8 mouse cellular contexts compared by ENCODE assay signal in the genomic region with DNA sequence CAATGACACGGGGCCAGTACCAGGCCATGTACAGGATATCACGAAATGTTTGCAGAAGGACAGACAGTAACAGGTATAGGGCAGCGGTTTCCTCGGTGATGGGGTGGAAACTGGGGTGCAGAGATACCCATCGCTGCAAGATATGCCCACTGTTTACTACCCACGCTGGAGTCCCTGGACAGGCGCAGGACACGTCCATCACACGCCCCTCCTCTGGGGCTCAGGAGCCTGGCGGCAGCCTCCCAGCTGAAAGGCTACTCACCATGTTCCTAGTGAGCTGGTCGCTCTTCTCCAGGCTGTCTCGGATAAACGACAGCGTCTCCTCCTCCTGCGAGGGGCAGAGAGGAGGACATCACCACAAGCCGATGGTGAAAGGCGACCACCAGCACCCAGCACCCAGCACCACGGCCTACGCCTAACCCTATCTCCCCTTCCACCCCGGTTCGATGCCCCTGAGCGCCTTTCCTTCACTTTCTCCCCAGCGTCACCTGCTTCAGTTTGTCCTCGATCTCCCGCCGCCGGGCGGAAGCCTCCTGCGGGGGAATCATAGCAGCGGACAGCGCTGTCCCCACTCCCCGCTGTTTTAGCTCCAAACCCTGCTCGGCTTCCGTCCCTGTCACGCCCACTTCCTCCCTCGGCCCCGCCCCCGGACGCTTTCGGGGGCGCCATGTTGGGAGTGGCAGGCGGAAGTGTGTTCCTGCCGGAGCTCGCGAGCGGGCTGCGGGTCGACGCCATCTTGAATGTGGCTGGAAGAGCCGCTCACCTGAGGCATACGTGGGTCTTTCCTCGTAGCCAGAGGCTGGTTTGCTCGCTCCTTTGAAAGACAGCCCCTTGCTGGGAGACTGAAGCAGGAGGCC. TPM values are rescaled to one million over a fixed set of nuclear protein-coding genes. Genes with fewer than 3 reads are reported as not detected.
DNase-seq lines count a peak whose midpoint lies in the region; ATAC-seq and TF ChIP-seq lines count a peak whose summit lies in the region.

No protein-coding gene starts in this region.

- no peak for TF ChIP-seq CTCF in lung, adult 2 months (IDR thresholded peaks at IDR 0.05; ENCODE audit: insufficient read depth, low read length)

- H3K4me1 ChIP-seq in ES-E14 (ENCODE audit: control insufficient read depth in 2 of 2, insufficient read depth in 2 of 2, low read length in 2 of 2, poor library complexity in 1 of 2), result peaks cover 0 to 6% of the 10 kb centered on the region in 2 experiments; a peak in 1 of 4 replicates
- peaks cover 19% of the 10 kb centered on the region for H3K4me1 ChIP-seq in forebrain, embryonic 15.5 days
- H3K4me1 ChIP-seq in lung, adult 2 months (ENCODE audit: control insufficient read depth, insufficient read depth, low read length), result peaks cover 5% of the 10 kb centered on the region; the same call in 1 of the 2 replicates

- H3K9me3 ChIP-seq in ES-E14 (ENCODE audit: control insufficient read depth, insufficient read depth, low read depth, low read length), result no peaks in the 10 kb centered on the region
- no peaks in the 10 kb centered on the region for H3K9me3 ChIP-seq in forebrain, embryonic 15.5 days

- peak; percentile 54; the same call in 1 of the 2 replicates for TF ChIP-seq POLR2A in lung, adult 2 months (IDR thresholded peaks at IDR 0.05; ENCODE audit: borderline replicate concordance, extremely low read depth, low read depth, low read length)

- peaks cover 6% of the 10 kb centered on the region for H3K36me3 ChIP-seq in ES-E14 (ENCODE audit: control insufficient read depth, insufficient read depth, low read length, poor library complexity, severe bottlenecking)
- H3K36me3 ChIP-seq in forebrain, embryonic 15.5 days, result peaks cover 34% of the 10 kb centered on the region

- peak overlapping the region; percentile 81 to 88 for H3K4me3 ChIP-seq in ES-E14 (ENCODE audit: insufficient read depth in 1 of 2, low read depth in 1 of 2, low read length in 2 of 2, poor library complexity in 1 of 2, severe bottlenecking in 1 of 2)
- H3K4me3 ChIP-seq in forebrain, embryonic 15.5 days, result peak overlapping the region; percentile 76
- peak overlapping the region; percentile 88 for H3K4me3 ChIP-seq in lung, adult 2 months (replicated peaks; ENCODE audit: extremely low read depth, low read depth, low read length)

- no peak overlapping the region for H3K27ac ChIP-seq in ES-E14 (ENCODE audit: insufficient read depth, low read depth, low read length, poor library complexity, severe bottlenecking)
- peak overlapping the region; percentile 69 for H3K27ac ChIP-seq in forebrain, embryonic 15.5 days (replicated peaks)

- WGBS in forebrain, embryonic 15.5 days, result 1% methylated on average over 53 of the region's 53 CpGs
- WGBS in lung, adult 2 months, result under 1% methylated on average over 53 of the region's 53 CpGs

- H3K4me2 ChIP-seq in forebrain, embryonic 15.5 days (replicated peaks), result peak overlapping the region; percentile 84

- in situ Hi-C loops in ES-E14 (cut with MboI; ENCODE audit: low sequenced_read_pairs in 2 of 2, unreplicated experiment in 2 of 2), result no loop called here

- peak; percentile 92 for ATAC-seq in forebrain, embryonic 15.5 days (replicated peaks)
- ATAC-seq in neutrophil, adult 5-6 weeks (ENCODE audit: extremely low read depth, insufficient number of reproducible peaks, low FRiP score, poor library complexity, severe bottlenecking), result peak; percentile 98

- peak; percentile 90 for DNase-seq in ES-E14 (ENCODE audit: low read depth, low spot score)
- DNase-seq in cerebellum, adult 11-12 months, result peak; percentile 93
- DNase-seq in heart, postnatal 25 days (ENCODE audit: low spot score), result peak; percentile 78
- DNase-seq in layer of hippocampus, adult 18-20 months (ENCODE audit: low spot score in 2 of 2), result peak; percentile 86 to 91
- DNase-seq in lung, adult 2 months, result peak; percentile 91
- DNase-seq in thymus, adult 18-20 months, result peak; percentile 85 to 88

- H3K9ac ChIP-seq in ES-E14 (ENCODE audit: insufficient read depth, low read depth, low read length, poor library complexity, severe bottlenecking), result peak overlapping the region; percentile 76
- peak overlapping the region; percentile 81 for H3K9ac ChIP-seq in forebrain, embryonic 15.5 days (replicated peaks)

- intact Hi-C loops in heart, postnatal 25 days (cut with DNase I), result loop anchor here (1.0 kb wide), 1 partner anchor 32 kb away; the partner anchor contains the start of gene Srp68

- no peaks in the 10 kb centered on the region for H3K27me3 ChIP-seq in forebrain, embryonic 15.5 days

TF ChIP-seq in ES-E14, 5 proteins besides CTCF, POLR2A, EP300 and RAD21:
- TF ChIP-seq HCFC1 (IDR thresholded peaks at IDR 0.05; ENCODE audit: borderline replicate concordance, insufficient read depth, low read length) (peak; percentile 82), CHD2 (IDR thresholded peaks at IDR 0.05; ENCODE audit: low read depth, low read length) (no peak), ZNF384 (IDR thresholded peaks at IDR 0.05; ENCODE audit: low read depth, low read length) (no peak), MAFK (IDR thresholded peaks at IDR 0.05; ENCODE audit: insufficient read depth, low read depth, low read length) (no peak), ZC3H11A (IDR thresholded peaks at IDR 0.05; ENCODE audit: borderline replicate concordance, low read depth, low read length) (no peak)
TF ChIP-seq in ES-E14: peak in this region for 1.

RNA-seq across cellular contexts. Expression of gene Exoc7, which starts 0.7 kb away (rescaled TPM):
- 25.5 and 26.4 TPM in 2 replicates for total RNA-seq in ES-E14 (2012; rRNA removed)
- 109 and 114 TPM in 2 replicates for polyA plus RNA-seq in forebrain, embryonic 15.5 days (2015; fragmentation: Nextera tagmentation; extraction: Ambion mirVana)
- 10 to 100 TPM; 42.8 to 43.9 TPM for total RNA-seq in heart, postnatal 25 days (2021)
- 10 to 100 TPM; 69.4 to 85.5 TPM for total RNA-seq in layer of hippocampus, adult 18-20 months (2021)
- 29.9 and 33.2 TPM in 2 replicates for polyA plus RNA-seq in lung, adult 2 months (2012; rRNA removed)
- total RNA-seq in neutrophil, adult 5-6 weeks (2017), result 30.4 and 46.9 TPM in 2 replicates

RNA-seq across cellular contexts. Expression of gene Galr2, which starts 25.6 kb away (rescaled TPM):
- 1.8 and 3.3 TPM in 2 replicates for total RNA-seq in ES-E14 (2012; rRNA removed)
- 0.29 TPM in 1 of 2 replicates, not detected in the other for polyA plus RNA-seq in forebrain, embryonic 15.5 days (2015; fragmentation: Nextera tagmentation; extraction: Ambion mirVana)
- not detected for total RNA-seq in heart, postnatal 25 days (2021)
- not detected for total RNA-seq in layer of hippocampus, adult 18-20 months (2021)
- polyA plus RNA-seq in lung, adult 2 months (2012; rRNA removed), result 0.10 and 0.18 TPM in 2 replicates
- total RNA-seq in neutrophil, adult 5-6 weeks (2017), result not detected in 2 replicates

RNA-seq across cellular contexts. Expression of gene Foxj1, which starts 28.8 kb away (rescaled TPM):
- total RNA-seq in ES-E14 (2012; rRNA removed), result 0.67 and 1.2 TPM in 2 replicates
- 9.5 and 14.7 TPM in 2 replicates for polyA plus RNA-seq in forebrain, embryonic 15.5 days (2015; fragmentation: Nextera tagmentation; extraction: Ambion mirVana)
- not detected for total RNA-seq in heart, postnatal 25 days (2021)
- total RNA-seq in layer of hippocampus, adult 18-20 months (2021), result 1 to 10 TPM; 6.2 to 7.5 TPM
- 78.4 and 114 TPM in 2 replicates for polyA plus RNA-seq in lung, adult 2 months (2012; rRNA removed)
- total RNA-seq in neutrophil, adult 5-6 weeks (2017), result 0.25 TPM in 1 of 2 replicates, not detected in the other

RNA-seq across cellular contexts. Expression of gene Srp68, which starts 32.3 kb away (rescaled TPM):
- total RNA-seq in ES-E14 (2012; rRNA removed), result 33.4 and 38.2 TPM in 2 replicates
- 68.9 and 71.5 TPM in 2 replicates for polyA plus RNA-seq in forebrain, embryonic 15.5 days (2015; fragmentation: Nextera tagmentation; extraction: Ambion mirVana)
- total RNA-seq in heart, postnatal 25 days (2021), result 10 to 100 TPM; 61.9 to 62.9 TPM
- total RNA-seq in layer of hippocampus, adult 18-20 months (2021), result 10 to 100 TPM; 69.4 to 71.3 TPM
- 29.7 and 42.9 TPM in 2 replicates for polyA plus RNA-seq in lung, adult 2 months (2012; rRNA removed)
- 18.4 and 21.6 TPM in 2 replicates for total RNA-seq in neutrophil, adult 5-6 weeks (2017)
